Mouse (Mus musculus) midbrain, embryonic 12.5 days (tissue): ENCODE results near the gene Bcat1. TPM values are rescaled to one million over a fixed set of nuclear protein-coding genes. Genes with fewer than 3 reads are reported as not detected.

Experiments used
- ATAC-seq: fragments of 200-750 bp; cut with Nextera tagmentation; 2 replicates; pipeline ENCODE4 v1.8.0; 2017; ENCODE audit warnings: low read depth, moderate TSS enrichment, moderate library complexity; ENCODE audit not compliant: low FRiP score
- H3K27ac ChIP-seq: fragments of 300-500 bp; sonication (generic); replicated peaks from 2 replicates; pipeline ENCODE4 v1.5.1; 2016; ENCODE audit warnings: mild to moderate bottlenecking
- H3K27me3 ChIP-seq: fragments of 300-500 bp; sonication (generic); 2 replicates; pipeline ENCODE4 v1.6.1; 2016; ENCODE audit warnings: mild to moderate bottlenecking
- H3K36me3 ChIP-seq: fragments of 300-500 bp; sonication (generic); 2 replicates; pipeline ENCODE4 v1.6.1; 2016
- H3K4me1 ChIP-seq: fragments of 300-500 bp; sonication (generic); 2 replicates; pipeline ENCODE4 v1.6.1; 2016
- H3K4me2 ChIP-seq: fragments of 300-500 bp; sonication (generic); replicated peaks from 2 replicates; pipeline ENCODE4 v1.6.1; 2016; ENCODE audit warnings: mild to moderate bottlenecking, moderate library complexity
- H3K4me3 ChIP-seq: fragments of 300-500 bp; sonication (generic); 2 replicates; pipeline ENCODE4 v1.5.1; 2016; ENCODE audit warnings: mild to moderate bottlenecking
- H3K9ac ChIP-seq: fragments of 300-500 bp; sonication (generic); replicated peaks from 2 replicates; pipeline ENCODE4 v1.6.1; 2016; ENCODE audit warnings: mild to moderate bottlenecking, moderate library complexity
- H3K9me3 ChIP-seq: fragments of 300-500 bp; sonication (generic); 2 replicates; pipeline ENCODE4 v1.6.1; 2016; ENCODE audit warnings: mild to moderate bottlenecking
- WGBS: fragments of 180-500 bp; shearing (Covaris S2); methylation state at CpG from one replicate; pipeline ENCODE4 v1.1.7; 2016; 5-methylcytosine and 5-hydroxymethylcytosine counted together
- polyA plus RNA-seq: library from polyadenylated mRNA; unstranded; fragments of >200 nt; fragmentation: Nextera tagmentation; extraction: Ambion mirVana; gene quantifications from 2 replicates; pipeline ENCODE4 v1.2.1, GENCODE M21; 2016

The Bcat1 gene
- polyA plus RNA-seq, 1 experiment from 2014 or later = 107 TPM

DNA sequence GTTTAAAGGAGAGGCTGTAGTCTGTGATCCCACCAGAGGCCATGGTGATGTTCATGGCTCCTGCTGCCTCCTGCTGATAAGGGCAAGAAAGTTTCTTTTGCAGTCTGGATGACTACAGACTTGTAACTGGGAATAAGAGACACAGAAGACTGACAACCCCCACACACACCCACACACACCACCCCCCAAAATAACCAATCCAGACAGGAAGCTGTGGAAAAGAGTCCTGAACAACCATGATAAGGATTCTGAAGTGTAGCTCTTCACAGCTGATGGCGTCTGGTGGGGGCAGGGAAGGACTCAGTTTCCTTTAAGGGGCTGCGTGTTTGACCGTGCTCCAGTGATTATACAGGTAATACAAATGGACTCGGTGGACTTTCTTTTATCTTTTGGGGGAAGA is 13.4 kb upstream of the Bcat1 start:
- Histone ChIP-seq H3K36me3 (no peaks in the 10 kb centered on the region), H3K4me2 (no peak overlapping the region), H3K4me1 (no peaks in the 10 kb centered on the region), H3K9ac (no peak overlapping the region), H3K27me3 (no peaks in the 10 kb centered on the region; the same call in 1 of the 2 replicates), H3K9me3 (no peaks in the 10 kb centered on the region), H3K27ac (no peak overlapping the region), H3K4me3 (no peak overlapping the region)
- WGBS = 79% methylated on average over 4 of the region's 4 CpGs
- ATAC-seq = no peak

- no peak for ATAC-seq
- Histone ChIP-seq H3K4me3 (no peak overlapping the region), H3K27me3 (no peaks in the 10 kb centered on the region; the same call in 1 of the 2 replicates), H3K36me3 (no peaks in the 10 kb centered on the region), H3K27ac (no peak overlapping the region), H3K9ac (no peak overlapping the region), H3K4me1 (no peaks in the 10 kb centered on the region), H3K9me3 (no peaks in the 10 kb centered on the region), H3K4me2 (no peak overlapping the region)
- 49% methylated on average over 4 of the region's 4 CpGs for WGBS
Observed at GRCm38 (mm10) chr6:145088451-145089113, 12.6 kb upstream of the Bcat1 start.

GRCm38 (mm10) chr6:145084343-145085117 is 8.5 kb upstream of the Bcat1 start:
- no peaks in the 10 kb centered on the region for H3K9me3 ChIP-seq
- WGBS = 94% methylated on average over 8 of the region's 8 CpGs

DNA sequence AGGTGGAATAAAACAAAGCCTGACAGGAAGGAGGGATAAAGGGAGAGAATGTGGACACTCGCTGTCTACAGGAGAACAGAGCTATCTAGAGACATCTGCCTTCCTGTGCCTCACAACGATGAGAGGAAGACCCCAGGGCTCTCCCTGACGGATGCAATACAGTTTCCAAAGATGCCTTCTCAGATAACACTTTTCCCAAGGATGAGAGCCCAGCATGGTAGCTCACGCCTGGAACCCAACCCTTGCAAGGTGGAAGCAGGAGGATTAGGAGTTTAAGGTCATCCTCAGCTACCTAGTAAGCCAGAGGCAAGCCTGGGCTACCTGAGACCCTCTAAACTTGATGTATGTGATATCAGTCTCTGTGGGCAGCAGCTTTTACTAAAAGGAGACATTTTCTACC is 5.7 kb upstream of the Bcat1 start:
- 76% methylated on average over 4 of the region's 4 CpGs for WGBS
- H3K4me2 ChIP-seq = no peak overlapping the region
- H3K9me3 ChIP-seq = no peaks in the 10 kb centered on the region
- H3K36me3 ChIP-seq = no peaks in the 10 kb centered on the region
- H3K9ac ChIP-seq = no peak overlapping the region
- no peaks in the 10 kb centered on the region for H3K27me3 ChIP-seq
- no peak overlapping the region for H3K4me3 ChIP-seq
- ATAC-seq = no peak
- no peaks in the 10 kb centered on the region for H3K4me1 ChIP-seq
- no peak overlapping the region for H3K27ac ChIP-seq

More at GRCm38 (mm10) chr6:145084343-145085117, 8.5 kb upstream of the Bcat1 start:
- no peak for ATAC-seq
- H3K4me3 ChIP-seq = no peak overlapping the region
- H3K27me3 ChIP-seq = no peaks in the 10 kb centered on the region
- no peak overlapping the region for H3K27ac ChIP-seq
- no peaks in the 10 kb centered on the region for H3K4me1 ChIP-seq
- H3K36me3 ChIP-seq = no peaks in the 10 kb centered on the region
- H3K4me2 ChIP-seq = no peak overlapping the region
- no peak overlapping the region for H3K9ac ChIP-seq

DNA sequence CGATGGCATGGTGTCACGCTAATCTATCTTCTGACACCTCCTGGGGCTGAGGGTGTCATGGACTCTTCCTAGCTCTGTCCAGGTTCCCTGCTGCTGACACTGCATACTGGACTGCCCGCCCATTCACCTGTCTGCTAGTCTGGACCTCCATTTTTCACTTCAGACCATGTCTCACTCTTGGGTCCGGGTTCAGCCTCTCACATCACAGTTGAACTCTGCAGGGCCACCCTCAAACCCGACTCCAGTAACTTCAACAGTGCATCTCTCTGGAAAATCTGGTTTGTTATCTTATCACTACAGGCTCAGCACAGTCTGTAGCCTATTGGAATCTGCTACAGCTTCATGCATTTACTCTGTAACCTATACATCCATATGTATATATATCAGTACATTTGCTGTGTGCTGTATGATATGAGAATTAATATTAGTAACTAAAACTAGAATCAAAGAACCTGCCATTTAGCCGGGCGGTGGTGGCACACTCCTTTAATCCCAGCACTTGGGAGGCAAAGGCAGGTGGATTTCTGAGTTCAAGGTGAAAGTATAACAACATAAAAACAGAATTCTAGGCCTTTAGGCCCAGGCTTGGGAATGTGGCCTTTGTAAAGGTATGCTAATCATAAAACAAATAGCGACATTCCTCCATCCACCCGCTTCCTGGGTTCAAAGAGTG is 3.2 kb upstream of the Bcat1 start:
- no peak for ATAC-seq
- Histone ChIP-seq H3K9me3 (no peaks in the 10 kb centered on the region), H3K36me3 (no peaks in the 10 kb centered on the region), H3K4me3 (no peak overlapping the region), H3K4me2 (no peak overlapping the region), H3K27ac (no peak overlapping the region), H3K4me1 (peaks cover 4% of the 10 kb centered on the region; the same call in 1 of the 2 replicates), H3K27me3 (peaks cover under 1% of the 10 kb centered on the region; the same call in 1 of the 2 replicates), H3K9ac (no peak overlapping the region)
- WGBS = 81% methylated on average over 9 of the region's 9 CpGs

- WGBS = 10% methylated on average over 9 of the region's 9 CpGs
- H3K9me3 ChIP-seq = no peaks in the 10 kb centered on the region
- peak overlapping the region; percentile 49 for H3K4me3 ChIP-seq
- no peak overlapping the region for H3K27ac ChIP-seq
- peak overlapping the region; percentile 54; the same call in 1 of the 2 replicates for H3K9ac ChIP-seq
- peaks cover 7% of the 10 kb centered on the region; the same call in 1 of the 2 replicates for H3K4me1 ChIP-seq
- ATAC-seq = 0 out of 2 replicates have a peak, but pooled peaks have one; percentile 31
- H3K27me3 ChIP-seq = peaks cover 9% of the 10 kb centered on the region; the same call in 1 of the 2 replicates
- H3K4me2 ChIP-seq = peak overlapping the region; percentile 72
- H3K36me3 ChIP-seq = no peaks in the 10 kb centered on the region
Observed at GRCm38 (mm10) chr6:145076286-145076685, 302 bp upstream of the Bcat1 start.

DNA sequence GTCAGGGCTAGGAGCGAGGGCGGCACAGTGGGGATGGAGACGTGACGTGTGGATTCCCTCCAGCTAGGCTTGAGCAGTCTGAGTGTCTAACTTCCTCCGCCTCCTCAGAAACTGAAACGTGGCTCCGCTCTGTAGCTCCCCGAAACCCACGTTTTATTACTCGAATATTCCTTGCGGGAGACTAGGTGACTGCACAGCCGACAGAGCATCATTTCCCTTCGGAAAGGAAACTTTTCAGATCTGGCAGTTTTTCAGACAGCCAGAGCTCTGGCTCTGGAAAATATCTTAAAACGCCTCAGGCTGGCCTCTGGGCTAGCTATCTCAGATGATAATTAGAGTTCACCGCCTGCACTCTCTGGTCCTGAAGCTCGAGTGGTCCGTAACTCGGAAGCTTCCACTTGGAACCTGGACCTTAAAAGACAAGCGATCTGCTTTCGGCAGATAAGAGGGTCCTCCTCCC is 866 bp downstream of the Bcat1 start:
- Histone ChIP-seq H3K36me3 (no peaks in the 10 kb centered on the region), H3K27ac (no peak overlapping the region), H3K27me3 (peaks cover 9% of the 10 kb centered on the region; the same call in 1 of the 2 replicates), H3K4me1 (peaks cover 7% of the 10 kb centered on the region; the same call in 1 of the 2 replicates), H3K9ac (peak overlapping the region; percentile 54), H3K4me2 (peak overlapping the region; percentile 72), H3K4me3 (peak overlapping the region; percentile 49), H3K9me3 (no peaks in the 10 kb centered on the region)
- peak; percentile 61 for ATAC-seq
- under 1% methylated on average over 20 of the region's 20 CpGs for WGBS

DNA sequence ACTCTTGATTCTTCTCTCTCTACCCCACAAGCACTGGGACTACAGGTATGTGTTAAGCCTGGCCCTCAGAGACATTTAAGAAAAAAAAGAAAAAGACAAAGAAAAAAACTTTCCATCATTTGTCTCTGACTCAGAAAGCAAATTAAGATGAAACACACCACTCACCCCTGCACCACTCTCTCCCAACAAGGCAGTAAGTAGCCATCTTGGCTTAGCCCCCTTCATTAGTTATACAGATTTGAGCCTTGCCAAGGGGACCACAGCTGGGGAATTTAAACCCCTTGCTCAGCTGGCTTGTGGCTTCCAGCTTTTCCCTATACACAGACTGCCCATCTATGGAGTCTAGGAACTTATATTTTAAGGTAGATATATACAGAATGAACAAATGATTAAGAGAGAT is 1.5 kb downstream of the Bcat1 start:
- no peak for ATAC-seq
- Histone ChIP-seq H3K9ac (no peak overlapping the region), H3K27ac (no peak overlapping the region), H3K9me3 (no peaks in the 10 kb centered on the region), H3K4me3 (no peak overlapping the region), H3K27me3 (peaks cover 9% of the 10 kb centered on the region; the same call in 1 of the 2 replicates), H3K36me3 (no peaks in the 10 kb centered on the region), H3K4me2 (peak overlapping the region; percentile 72), H3K4me1 (peaks cover 7% of the 10 kb centered on the region; the same call in 1 of the 2 replicates)

DNA sequence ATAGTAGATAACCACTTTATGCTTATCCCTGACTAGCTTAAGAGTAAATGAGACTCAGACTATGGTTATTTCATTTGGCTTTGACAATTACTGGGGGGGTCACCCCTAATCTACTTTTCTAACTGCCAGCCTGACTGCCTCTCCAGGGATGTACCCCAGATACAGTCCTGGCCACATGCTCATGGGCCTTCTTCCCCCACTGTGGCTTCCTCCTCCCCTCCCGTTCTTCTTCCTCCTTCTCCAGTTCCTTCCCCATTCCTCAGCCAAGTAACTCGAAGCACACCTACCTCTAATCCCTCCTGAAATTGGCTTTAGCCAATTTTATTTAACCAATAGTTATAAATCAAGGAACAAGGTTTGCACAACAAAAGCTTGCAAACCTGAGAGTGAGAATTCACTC is 6.1 kb downstream of the Bcat1 start:
- Histone ChIP-seq H3K4me3 (no peak overlapping the region), H3K4me1 (peaks cover 7% of the 10 kb centered on the region; the same call in 1 of the 2 replicates), H3K4me2 (no peak overlapping the region), H3K9me3 (no peaks in the 10 kb centered on the region), H3K27me3 (peaks cover 9% of the 10 kb centered on the region; the same call in 1 of the 2 replicates), H3K27ac (no peak overlapping the region), H3K9ac (no peak overlapping the region), H3K36me3 (no peaks in the 10 kb centered on the region)
- no peak for ATAC-seq
- 79% methylated on average over 2 of the region's 2 CpGs for WGBS

GRCm38 (mm10) chr6:145069397-145069796 is 6.6 kb downstream of the Bcat1 start:
- Histone ChIP-seq H3K9me3 (no peaks in the 10 kb centered on the region), H3K27ac (no peak overlapping the region), H3K27me3 (peaks cover 9% of the 10 kb centered on the region; the same call in 1 of the 2 replicates), H3K9ac (no peak overlapping the region), H3K4me1 (peaks cover 5% of the 10 kb centered on the region; the same call in 1 of the 2 replicates), H3K4me2 (no peak overlapping the region), H3K36me3 (no peaks in the 10 kb centered on the region), H3K4me3 (no peak overlapping the region)
- 93% methylated on average over 7 of the region's 7 CpGs for WGBS
- ATAC-seq = no peak

- Histone ChIP-seq H3K4me3 (no peak overlapping the region), H3K4me2 (no peak overlapping the region), H3K4me1 (0 out of 2 replicates have a peak, but pooled peaks cover 4% of the 10 kb centered on the region), H3K9ac (no peak overlapping the region), H3K9me3 (no peaks in the 10 kb centered on the region), H3K27me3 (no peaks in the 10 kb centered on the region), H3K27ac (no peak overlapping the region), H3K36me3 (no peaks in the 10 kb centered on the region)
- ATAC-seq = no peak
- WGBS = 87% methylated on average over 8 of the region's 8 CpGs
Observed at GRCm38 (mm10) chr6:145067679-145068078, 8.3 kb downstream of the Bcat1 start.
